Mouse (Mus musculus): ENCODE results near the gene Pgbd5. TPM values are rescaled to one million over a fixed set of nuclear protein-coding genes. Genes with fewer than 3 reads are reported as not detected.

The Pgbd5 gene
- polyA plus RNA-seq, 1 experiment = not detected

- Histone ChIP-seq H3K79me2 (ENCODE audit: control insufficient read depth, insufficient read depth) (no peaks in the 10 kb centered on the region), H3K4me3 (ENCODE audit: insufficient read depth, poor library complexity, severe bottlenecking) (no peak overlapping the region), H3K36me3 (ENCODE audit: control insufficient read depth, insufficient read depth) (no peaks in the 10 kb centered on the region), H3K27me3 (ENCODE audit: control insufficient read depth, insufficient read depth, insufficient read length) (peaks cover 67% of the 10 kb centered on the region), H3ac (ENCODE audit: control insufficient read depth, insufficient read length, low read depth) (no peak overlapping the region), H3K79me3 (ENCODE audit: low read depth) (no peaks in the 10 kb centered on the region)
- TF ChIP-seq CTCF (IDR thresholded peaks at IDR 0.05; ENCODE audit: control insufficient read depth, insufficient read depth, insufficient read length) (no peak), MYOD1 (IDR thresholded peaks at IDR 0.05; ENCODE audit: control insufficient read depth, insufficient read length, low read depth) (no peak), CEBPB (IDR thresholded peaks at IDR 0.05; ENCODE audit: low read depth) (no peak), USF1 (IDR thresholded peaks at IDR 0.05; ENCODE audit: low read depth) (no peak), MYOG (IDR thresholded peaks at IDR 0.05; ENCODE audit: control insufficient read depth, extremely low read depth, insufficient read length) (no peak), FOSL1 (IDR thresholded peaks at IDR 0.05; ENCODE audit: insufficient read depth, low read length, poor library complexity, severe bottlenecking) (no peak), MAX (IDR thresholded peaks at IDR 0.05) (no peak)
These were observed 35.6 kb downstream of the Pgbd5 start for GRCm38 (mm10) chr8:124403876-124404275.

GRCm38 (mm10) chr8:124399403-124399861 is 40.0 kb downstream of the Pgbd5 start:
- H3K36me3 ChIP-seq (ENCODE audit: control insufficient read depth, insufficient read depth) = no peaks in the 10 kb centered on the region
- peaks cover 66% of the 10 kb centered on the region for H3K27me3 ChIP-seq (ENCODE audit: control insufficient read depth, insufficient read depth, insufficient read length)
- no peaks in the 10 kb centered on the region for H3K79me2 ChIP-seq (ENCODE audit: control insufficient read depth, insufficient read depth)
- no peak for TF ChIP-seq MAX (IDR thresholded peaks at IDR 0.05)
- no peak for TF ChIP-seq CTCF (IDR thresholded peaks at IDR 0.05; ENCODE audit: control insufficient read depth, insufficient read depth, insufficient read length)
- no peak for TF ChIP-seq CEBPB (IDR thresholded peaks at IDR 0.05; ENCODE audit: low read depth)
- TF ChIP-seq MYOD1 (IDR thresholded peaks at IDR 0.05; ENCODE audit: control insufficient read depth, insufficient read length, low read depth) = no peak
- TF ChIP-seq FOSL1 (IDR thresholded peaks at IDR 0.05; ENCODE audit: insufficient read depth, low read length, poor library complexity, severe bottlenecking) = no peak
- TF ChIP-seq USF1 (IDR thresholded peaks at IDR 0.05; ENCODE audit: low read depth) = no peak
- no peak for TF ChIP-seq MYOG (IDR thresholded peaks at IDR 0.05; ENCODE audit: control insufficient read depth, extremely low read depth, insufficient read length)
- H3K4me3 ChIP-seq (ENCODE audit: insufficient read depth, poor library complexity, severe bottlenecking) = no peak overlapping the region
- H3ac ChIP-seq (ENCODE audit: control insufficient read depth, insufficient read length, low read depth) = no peak overlapping the region
- H3K79me3 ChIP-seq (ENCODE audit: low read depth) = no peaks in the 10 kb centered on the region

GRCm38 (mm10) chr8:124398843-124399402 is 40.5 kb downstream of the Pgbd5 start:
- Histone ChIP-seq H3K27me3 (ENCODE audit: control insufficient read depth, insufficient read depth, insufficient read length) (peaks cover 61% of the 10 kb centered on the region), H3K79me3 (ENCODE audit: low read depth) (no peaks in the 10 kb centered on the region), H3K36me3 (ENCODE audit: control insufficient read depth, insufficient read depth) (no peaks in the 10 kb centered on the region), H3K79me2 (ENCODE audit: control insufficient read depth, insufficient read depth) (no peaks in the 10 kb centered on the region), H3K4me3 (ENCODE audit: insufficient read depth, poor library complexity, severe bottlenecking) (no peak overlapping the region), H3ac (ENCODE audit: control insufficient read depth, insufficient read length, low read depth) (no peak overlapping the region)
- TF ChIP-seq CEBPB (IDR thresholded peaks at IDR 0.05; ENCODE audit: low read depth) (no peak), MYOG (IDR thresholded peaks at IDR 0.05; ENCODE audit: control insufficient read depth, extremely low read depth, insufficient read length) (no peak), CTCF (IDR thresholded peaks at IDR 0.05; ENCODE audit: control insufficient read depth, insufficient read depth, insufficient read length) (no peak)

GRCm38 (mm10) chr8:124397321-124398065 is 42.0 kb downstream of the Pgbd5 start:
- H3K27me3 ChIP-seq (ENCODE audit: control insufficient read depth, insufficient read depth, insufficient read length) = peaks cover 51% of the 10 kb centered on the region
- no peaks in the 10 kb centered on the region for H3K79me3 ChIP-seq (ENCODE audit: low read depth)
- H3K36me3 ChIP-seq (ENCODE audit: control insufficient read depth, insufficient read depth) = no peaks in the 10 kb centered on the region
- no peak overlapping the region for H3ac ChIP-seq (ENCODE audit: control insufficient read depth, insufficient read length, low read depth)
- H3K4me3 ChIP-seq (ENCODE audit: insufficient read depth, poor library complexity, severe bottlenecking) = no peak overlapping the region
- no peak for TF ChIP-seq FOSL1 (IDR thresholded peaks at IDR 0.05; ENCODE audit: insufficient read depth, low read length, poor library complexity, severe bottlenecking)
- no peak for TF ChIP-seq MYOG (IDR thresholded peaks at IDR 0.05; ENCODE audit: control insufficient read depth, extremely low read depth, insufficient read length)
- no peak for TF ChIP-seq MYOD1 (IDR thresholded peaks at IDR 0.05; ENCODE audit: control insufficient read depth, insufficient read length, low read depth)
- no peak for TF ChIP-seq CTCF (IDR thresholded peaks at IDR 0.05; ENCODE audit: control insufficient read depth, insufficient read depth, insufficient read length)
- no peak for TF ChIP-seq USF1 (IDR thresholded peaks at IDR 0.05; ENCODE audit: low read depth)
- no peak for TF ChIP-seq MAX (IDR thresholded peaks at IDR 0.05)
- no peak for TF ChIP-seq CEBPB (IDR thresholded peaks at IDR 0.05; ENCODE audit: low read depth)
- H3K79me2 ChIP-seq (ENCODE audit: control insufficient read depth, insufficient read depth) = no peaks in the 10 kb centered on the region

GRCm38 (mm10) chr8:124396531-124396930 is 42.9 kb downstream of the Pgbd5 start:
- Histone ChIP-seq H3K79me2 (ENCODE audit: control insufficient read depth, insufficient read depth) (no peaks in the 10 kb centered on the region), H3K79me3 (ENCODE audit: low read depth) (no peaks in the 10 kb centered on the region), H3ac (ENCODE audit: control insufficient read depth, insufficient read length, low read depth) (no peak overlapping the region), H3K4me3 (ENCODE audit: insufficient read depth, poor library complexity, severe bottlenecking) (no peak overlapping the region), H3K36me3 (ENCODE audit: control insufficient read depth, insufficient read depth) (no peaks in the 10 kb centered on the region), H3K27me3 (ENCODE audit: control insufficient read depth, insufficient read depth, insufficient read length) (peaks cover 52% of the 10 kb centered on the region)
- TF ChIP-seq MYOD1 (IDR thresholded peaks at IDR 0.05; ENCODE audit: control insufficient read depth, insufficient read length, low read depth) (no peak), FOSL1 (IDR thresholded peaks at IDR 0.05; ENCODE audit: insufficient read depth, low read length, poor library complexity, severe bottlenecking) (no peak), USF1 (IDR thresholded peaks at IDR 0.05; ENCODE audit: low read depth) (no peak), CTCF (IDR thresholded peaks at IDR 0.05; ENCODE audit: control insufficient read depth, insufficient read depth, insufficient read length) (no peak), MYOG (IDR thresholded peaks at IDR 0.05; ENCODE audit: control insufficient read depth, extremely low read depth, insufficient read length) (no peak), MAX (IDR thresholded peaks at IDR 0.05) (no peak), CEBPB (IDR thresholded peaks at IDR 0.05; ENCODE audit: low read depth) (no peak)
